Comparison of ENCODE assay signal across 16 mouse cellular contexts in the genomic region with DNA sequence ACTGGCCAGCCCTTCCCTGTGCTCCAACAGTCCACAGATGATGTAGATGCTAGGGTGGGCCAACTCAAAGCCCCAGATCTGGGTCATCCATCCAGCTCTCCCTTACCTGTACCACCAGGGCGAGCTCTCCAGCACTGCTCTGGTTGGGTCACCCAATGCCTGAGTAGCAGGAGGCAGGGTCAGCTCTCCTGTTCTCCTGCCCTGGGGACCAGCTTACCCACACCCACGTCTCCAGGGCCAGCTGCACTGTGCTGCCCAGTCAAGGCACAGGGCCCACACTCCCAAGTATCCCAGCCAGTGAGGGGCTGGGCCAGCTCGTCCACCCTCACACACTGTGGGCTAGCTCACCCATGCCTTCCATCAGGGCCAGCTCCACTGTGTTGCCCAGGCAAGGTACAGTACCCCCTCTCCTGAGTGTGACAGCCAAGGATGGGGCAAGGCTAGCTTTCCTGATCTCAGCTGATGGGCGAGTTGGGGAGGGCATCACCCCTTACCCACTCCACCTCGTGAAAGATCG. TPM values are rescaled to one million over a fixed set of nuclear protein-coding genes. Genes with fewer than 3 reads are reported as not detected.
DNase-seq lines count a peak whose midpoint lies in the region; ATAC-seq and TF ChIP-seq lines count a peak whose summit lies in the region.
"Had no signal": no experiment of that assay in that cellular context is flagged by ENCODE, and none has a peak within 500 bp of the region (broad histone marks: within the 10 kb centered on the region; RNA-seq: fewer than 3 reads in every experiment).

No protein-coding gene starts in this region.

- no peak for TF ChIP-seq POLR2A in kidney, adult 2 months (IDR thresholded peaks at IDR 0.05; ENCODE audit: low read depth, low read length)

- peak; percentile 43 for DNase-seq in forebrain, embryonic 11.5 days (ENCODE audit: low spot score)
- DNase-seq in forebrain, embryonic 10.5 days (ENCODE audit: extremely low spot score, low spot score), result no peak
- no peak for DNase-seq in kidney, adult 2 months
- no peak for DNase-seq in midbrain, embryonic 14.5 days
- no peak for DNase-seq in frontal cortex, adult 2 months (ENCODE audit: extremely low spot score in 1 of 2, low spot score in 1 of 2)
- DNase-seq: cerebellum, adult 18-20 months; heart, adult 18-20 months; kidney, postnatal 14 days; right cerebral cortex, adult 18-20 months had no signal

- no peaks in the 10 kb centered on the region for H3K36me3 ChIP-seq in forebrain, embryonic 11.5 days (ENCODE audit: control insufficient read depth, insufficient read depth, low read length)
- peaks cover 35% of the 10 kb centered on the region for H3K36me3 ChIP-seq in forebrain, embryonic 10.5 days (replicated peaks)
- peaks cover 2% of the 10 kb centered on the region; the same call in 1 of the 2 replicates for H3K36me3 ChIP-seq in kidney, embryonic 14.5 days (ENCODE audit: control insufficient read depth, insufficient read depth, low read length)
- no peaks in the 10 kb centered on the region for H3K36me3 ChIP-seq in kidney, adult 2 months (ENCODE audit: control insufficient read depth, insufficient read depth, low read length)
- 0 out of 2 replicates have a peak, but pooled peaks cover 3% of the 10 kb centered on the region for H3K36me3 ChIP-seq in midbrain, embryonic 13.5 days
- no peaks in the 10 kb centered on the region for H3K36me3 ChIP-seq in midbrain, embryonic 14.5 days (ENCODE audit: control insufficient read depth, insufficient read depth, low read length)
- H3K36me3 ChIP-seq in stomach, embryonic 16.5 days (ENCODE audit: control insufficient read depth, insufficient read depth, low read length), result no peaks in the 10 kb centered on the region
- H3K36me3 ChIP-seq: hindbrain, embryonic 15.5 days had no signal

- ATAC-seq in forebrain, embryonic 11.5 days (replicated peaks; ENCODE audit: low FRiP score), result no peak
- peak; percentile 26; the same call in 1 of the 2 replicates for ATAC-seq in kidney, embryonic 14.5 days (ENCODE audit: low FRiP score, low TSS enrichment)
- peak; percentile 41; the same call in 1 of the 2 replicates for ATAC-seq in midbrain, embryonic 13.5 days
- ATAC-seq in midbrain, embryonic 14.5 days (ENCODE audit: low FRiP score, low TSS enrichment), result no peak
- ATAC-seq in stomach, embryonic 16.5 days (ENCODE audit: insufficient read depth, low FRiP score), result 0 out of 2 replicates have a peak, but pooled peaks have one; percentile 26
- ATAC-seq: lung, postnatal 0 days had no signal

- no peaks in the 10 kb centered on the region for H3K4me1 ChIP-seq in forebrain, embryonic 11.5 days (replicated peaks; ENCODE audit: control insufficient read depth, insufficient read depth, low read length)
- H3K4me1 ChIP-seq in forebrain, embryonic 10.5 days, result no peaks in the 10 kb centered on the region
- 0 out of 2 replicates have a peak, but pooled peaks cover 4% of the 10 kb centered on the region for H3K4me1 ChIP-seq in kidney, embryonic 14.5 days (ENCODE audit: control insufficient read depth, insufficient read depth, low read length)
- no peaks in the 10 kb centered on the region for H3K4me1 ChIP-seq in kidney, adult 2 months (ENCODE audit: control insufficient read depth, insufficient read depth, low read length)
- peaks cover 35% of the 10 kb centered on the region for H3K4me1 ChIP-seq in midbrain, embryonic 13.5 days (replicated peaks)
- H3K4me1 ChIP-seq in midbrain, embryonic 14.5 days (ENCODE audit: control insufficient read depth, insufficient read depth, low read length), result 0 out of 2 replicates have a peak, but pooled peaks cover 6% of the 10 kb centered on the region
- H3K4me1 ChIP-seq in stomach, embryonic 16.5 days (ENCODE audit: control insufficient read depth, insufficient read depth, low read length), result peaks cover 2% of the 10 kb centered on the region; the same call in 1 of the 2 replicates
- H3K4me1 ChIP-seq: hindbrain, embryonic 15.5 days had no signal

- H3K4me2 ChIP-seq in forebrain, embryonic 11.5 days (ENCODE audit: low read depth, low read length, severe bottlenecking), result no peak overlapping the region
- H3K4me2 ChIP-seq in kidney, embryonic 14.5 days (replicated peaks; ENCODE audit: low read depth, low read length), result no peak overlapping the region
- no peak overlapping the region for H3K4me2 ChIP-seq in midbrain, embryonic 13.5 days (replicated peaks)
- no peak overlapping the region for H3K4me2 ChIP-seq in midbrain, embryonic 14.5 days (ENCODE audit: low read length)
- no peak overlapping the region for H3K4me2 ChIP-seq in stomach, embryonic 16.5 days (ENCODE audit: low read depth, low read length)
- H3K4me2 ChIP-seq: hindbrain, embryonic 15.5 days had no signal

- no peaks in the 10 kb centered on the region for H3K9me3 ChIP-seq in forebrain, embryonic 11.5 days (ENCODE audit: control insufficient read depth, low read length)
- H3K9me3 ChIP-seq in forebrain, embryonic 10.5 days, result peaks cover 5% of the 10 kb centered on the region; the same call in 1 of the 2 replicates
- H3K9me3 ChIP-seq in kidney, embryonic 14.5 days (ENCODE audit: control insufficient read depth, low read length), result 0 out of 2 replicates have a peak, but pooled peaks cover 3% of the 10 kb centered on the region
- no peaks in the 10 kb centered on the region for H3K9me3 ChIP-seq in midbrain, embryonic 13.5 days
- no peaks in the 10 kb centered on the region for H3K9me3 ChIP-seq in midbrain, embryonic 14.5 days (ENCODE audit: control insufficient read depth, low read length)
- H3K9me3 ChIP-seq in stomach, embryonic 16.5 days (replicated peaks; ENCODE audit: control insufficient read depth, low read length), result no peaks in the 10 kb centered on the region
- H3K9me3 ChIP-seq: hindbrain, embryonic 15.5 days had no signal

- TF ChIP-seq CTCF in kidney, adult 2 months (conservative IDR thresholded peaks at IDR 0.05; ENCODE audit: insufficient read depth, insufficient read length, low read depth, low read length), result no peak

- no peaks in the 10 kb centered on the region for H3K27me3 ChIP-seq in forebrain, embryonic 11.5 days (ENCODE audit: control insufficient read depth, insufficient read depth, low read length)
- no peaks in the 10 kb centered on the region for H3K27me3 ChIP-seq in forebrain, embryonic 10.5 days (ENCODE audit: poor library complexity, severe bottlenecking)
- H3K27me3 ChIP-seq in kidney, embryonic 14.5 days (ENCODE audit: control insufficient read depth, insufficient read depth, low read length), result no peaks in the 10 kb centered on the region
- no peaks in the 10 kb centered on the region for H3K27me3 ChIP-seq in kidney, adult 2 months (replicated peaks; ENCODE audit: control insufficient read depth, insufficient read depth, low read length)
- no peaks in the 10 kb centered on the region for H3K27me3 ChIP-seq in midbrain, embryonic 13.5 days
- no peaks in the 10 kb centered on the region for H3K27me3 ChIP-seq in midbrain, embryonic 14.5 days (ENCODE audit: control insufficient read depth, insufficient read depth, low read length)
- H3K27me3 ChIP-seq in stomach, embryonic 16.5 days (ENCODE audit: control insufficient read depth, insufficient read depth, low read length), result no peaks in the 10 kb centered on the region
- H3K27me3 ChIP-seq: hindbrain, embryonic 15.5 days; Patski had no signal

- H3K27ac ChIP-seq in forebrain, embryonic 11.5 days (ENCODE audit: low read depth, low read length), result no peak overlapping the region
- H3K27ac ChIP-seq in forebrain, embryonic 10.5 days, result no peak overlapping the region
- H3K27ac ChIP-seq in kidney, embryonic 14.5 days (ENCODE audit: low read depth, low read length), result no peak overlapping the region
- H3K27ac ChIP-seq in kidney, adult 2 months (ENCODE audit: insufficient read depth, low read depth, low read length), result no peak overlapping the region
- H3K27ac ChIP-seq in midbrain, embryonic 13.5 days, result no peak overlapping the region
- no peak overlapping the region for H3K27ac ChIP-seq in midbrain, embryonic 14.5 days (replicated peaks; ENCODE audit: low read depth, low read length)
- no peak overlapping the region for H3K27ac ChIP-seq in stomach, embryonic 16.5 days (ENCODE audit: low read length)
- H3K27ac ChIP-seq: hindbrain, embryonic 15.5 days had no signal

- no peak overlapping the region for H3K4me3 ChIP-seq in forebrain, embryonic 11.5 days (ENCODE audit: low read depth, low read length)
- H3K4me3 ChIP-seq in forebrain, embryonic 10.5 days, result no peak overlapping the region
- no peak overlapping the region for H3K4me3 ChIP-seq in kidney, embryonic 14.5 days (ENCODE audit: low read length)
- no peak overlapping the region for H3K4me3 ChIP-seq in kidney, adult 2 months (ENCODE audit: insufficient read depth, low read depth, low read length)
- H3K4me3 ChIP-seq in midbrain, embryonic 13.5 days (replicated peaks), result no peak overlapping the region
- no peak overlapping the region for H3K4me3 ChIP-seq in midbrain, embryonic 14.5 days (replicated peaks; ENCODE audit: low read depth, low read length)
- H3K4me3 ChIP-seq in stomach, embryonic 16.5 days (replicated peaks; ENCODE audit: low read length), result no peak overlapping the region
- H3K4me3 ChIP-seq: erythroblast, embryonic 14.5 days; hindbrain, embryonic 15.5 days had no signal

- 88% methylated on average over 6 of the region's 6 CpGs for WGBS in forebrain, embryonic 11.5 days
- 88% methylated on average over 6 of the region's 6 CpGs for WGBS in forebrain, embryonic 10.5 days
- WGBS in kidney, embryonic 14.5 days, result 94% methylated on average over 6 of the region's 6 CpGs
- 95% methylated on average over 6 of the region's 6 CpGs for WGBS in kidney, adult 2 months
- WGBS in midbrain, embryonic 13.5 days, result 91% methylated on average over 6 of the region's 6 CpGs
- WGBS in midbrain, embryonic 14.5 days, result 94% methylated on average over 6 of the region's 6 CpGs
- 90% methylated on average over 6 of the region's 6 CpGs for WGBS in stomach, embryonic 16.5 days

- no peak overlapping the region for H3K9ac ChIP-seq in forebrain, embryonic 11.5 days (ENCODE audit: low read length)
- no peak overlapping the region for H3K9ac ChIP-seq in kidney, embryonic 14.5 days (ENCODE audit: low read depth, low read length)
- no peak overlapping the region for H3K9ac ChIP-seq in midbrain, embryonic 13.5 days (replicated peaks)
- H3K9ac ChIP-seq in midbrain, embryonic 14.5 days (replicated peaks; ENCODE audit: low read length), result no peak overlapping the region
- H3K9ac ChIP-seq in stomach, embryonic 16.5 days (ENCODE audit: low read length), result no peak overlapping the region
- H3K9ac ChIP-seq: hindbrain, embryonic 15.5 days had no signal

RNA-seq across cellular contexts. Expression of gene Trub1, which starts 29.1 kb away (rescaled TPM):
- polyA plus RNA-seq in forebrain, embryonic 11.5 days (2014; fragmentation: Nextera tagmentation; extraction: Ambion mirVana), result 16.3 and 22.1 TPM in 2 replicates
- 23.4 and 25.0 TPM in 2 replicates for polyA plus RNA-seq in forebrain, embryonic 10.5 days (2016; fragmentation: Nextera tagmentation; extraction: Ambion mirVana)
- 23.4 and 33.9 TPM in 2 replicates for polyA plus RNA-seq in kidney, embryonic 14.5 days (2014; fragmentation: Nextera tagmentation; extraction: Ambion mirVana)
- 5.7 and 6.7 TPM in 2 replicates for polyA plus RNA-seq in kidney, adult 2 months (2012; rRNA removed)
- 14.2 and 15.1 TPM in 2 replicates for polyA plus RNA-seq in midbrain, embryonic 13.5 days (2015; fragmentation: Nextera tagmentation; extraction: Ambion mirVana)
- 13.1 and 15.6 TPM in 2 replicates for polyA plus RNA-seq in midbrain, embryonic 14.5 days (2014; fragmentation: Nextera tagmentation; extraction: Ambion mirVana)
- 24.7 and 25.8 TPM in 2 replicates for polyA plus RNA-seq in stomach, embryonic 16.5 days (2015; fragmentation: Nextera tagmentation; extraction: Ambion mirVana)
- 26.1 and 29.5 TPM in 2 replicates for polyA plus RNA-seq in frontal cortex, adult 2 months (2012; rRNA removed)

Comparison
In these comparisons a context has a peak if more than half of its experiments do, and no peak if none do; other contexts are left out.
1. ATAC-seq: peak in kidney, embryonic 14.5 days (single experiment), midbrain, embryonic 13.5 days (single experiment) and stomach, embryonic 16.5 days (single experiment); none in forebrain, embryonic 11.5 days (single experiment) and midbrain, embryonic 14.5 days (single experiment).